Mouse (Mus musculus) heart, postnatal 36 days (tissue): ENCODE measurements at regions not wholly inside any gene's neighbourhood (a gene's known extent, or its start where the extent isn't known, plus 50 kb on each side); places are given as distances from the start of the nearest gene placed in this dataset.

Experiments used
- DNase-seq, 2 experiments: peaks; one replicate each; pipeline ENCODE4 v3.0.0; 2021 to 2022
- intact Hi-C: fragments of 180-260 bp; cut with DNase I; formaldehyde crosslinking; loops from one replicate; pipeline ENCODE4 v1.15.1; 2025

DNA sequence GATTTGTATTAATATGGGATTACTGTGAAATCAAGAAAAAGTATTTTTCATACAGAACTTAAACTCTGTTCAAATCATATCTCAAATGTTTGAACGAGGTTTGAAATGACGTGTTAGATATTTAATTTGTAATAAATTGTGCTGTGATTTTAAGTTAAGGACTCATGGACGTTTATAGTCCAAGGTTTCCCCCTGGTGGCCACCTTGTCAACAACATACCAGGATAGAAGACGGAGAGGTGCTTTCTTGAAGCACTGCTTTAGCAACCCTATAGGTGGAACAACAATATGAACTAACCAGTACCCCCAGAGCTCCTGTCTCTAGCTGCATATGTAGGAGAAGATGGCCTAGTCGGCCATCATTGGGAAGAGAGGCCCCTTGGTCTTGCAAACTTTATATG lies 517.8 kb upstream of the Adamts5 start:
- DNase-seq = peak; percentile 66 to 76
- intact Hi-C loops = loop anchor here (1.0 to 2.0 kb wide), 4 partner anchors 117 to 827 kb away; no protein-coding TSS in a partner anchor

DNA sequence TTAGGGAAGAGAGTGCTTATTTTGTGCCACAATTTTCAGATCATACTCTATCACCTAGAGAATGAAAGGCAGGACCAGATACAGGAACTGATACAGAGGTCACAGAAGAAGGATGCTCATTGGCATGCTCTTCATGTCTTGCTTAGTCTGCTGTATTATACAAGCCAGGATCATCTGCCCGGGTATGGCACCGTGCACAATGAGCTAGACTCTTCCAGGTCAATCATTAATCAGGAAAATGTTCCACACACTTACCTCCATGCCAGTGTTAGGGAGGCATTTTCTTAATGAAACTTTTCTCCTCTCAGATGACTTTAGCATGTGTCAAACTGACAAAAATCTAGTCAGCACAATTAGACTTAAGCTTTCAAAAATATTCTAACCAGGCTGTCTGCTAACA lies 502.7 kb upstream of the Adamts5 start:
- intact Hi-C loops = no loop called here

DNA sequence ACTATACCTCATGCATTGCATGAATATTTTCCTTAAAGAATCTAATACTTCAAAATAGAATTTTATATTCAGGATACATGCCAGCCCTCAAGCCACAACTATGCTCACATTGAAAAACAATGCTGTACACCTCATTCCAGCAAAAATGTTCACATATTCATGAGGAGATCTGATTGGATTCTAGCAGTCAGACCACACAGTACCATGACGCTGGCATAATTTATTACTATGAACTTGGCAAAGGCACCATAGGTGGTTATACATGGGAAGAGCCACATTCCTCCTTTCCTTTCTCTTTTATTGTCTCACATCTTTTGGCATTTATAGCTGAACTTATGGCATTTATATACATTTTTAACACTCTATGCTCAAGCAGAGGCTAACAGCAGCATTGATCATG lies 499.8 kb upstream of the Adamts5 start:
- DNase-seq = no peak
- intact Hi-C loops = no loop called here

More for the DNA sequence above, 502.7 kb upstream of the Adamts5 start:
- no peak for DNase-seq

DNA sequence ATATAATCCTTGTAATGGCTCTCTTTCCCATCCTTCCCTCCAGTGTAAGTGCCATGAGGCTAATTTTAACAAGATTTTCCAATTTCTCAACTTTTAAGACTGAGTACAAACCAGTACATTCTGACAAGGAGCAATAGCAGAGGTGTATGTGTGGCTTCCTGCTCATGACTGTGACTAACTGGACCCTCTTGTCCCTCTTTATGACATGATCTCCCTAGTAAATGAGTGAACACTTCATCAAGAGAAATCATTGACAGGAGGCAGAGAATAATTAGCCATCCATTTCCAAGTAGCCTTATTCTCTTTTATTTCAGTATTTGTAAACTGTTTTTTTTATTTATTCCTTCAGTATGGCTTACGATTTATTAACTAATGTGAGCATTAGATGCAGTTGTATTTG lies 497.7 kb upstream of the Adamts5 start:
- no peak for DNase-seq
- intact Hi-C loops = no loop called here

DNA sequence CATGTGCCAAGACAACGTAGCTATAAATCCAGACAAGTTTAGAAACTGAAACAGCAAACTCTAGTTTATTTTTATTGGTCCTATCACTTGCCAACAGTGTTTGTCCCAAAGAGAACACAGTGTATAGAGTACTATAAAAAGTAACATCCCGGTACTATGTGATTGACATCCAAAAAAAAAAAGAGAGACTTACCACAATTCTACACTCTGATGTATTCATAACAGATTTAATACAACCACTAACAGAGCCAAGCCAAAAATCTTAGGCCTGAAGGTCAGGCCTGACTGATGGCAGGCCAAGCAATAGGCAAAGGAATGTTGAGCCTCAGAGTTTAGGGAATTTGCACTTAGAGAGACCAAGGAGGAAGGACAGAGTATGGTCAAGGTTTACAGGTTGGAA lies 495.9 kb upstream of the Adamts5 start:
- DNase-seq = no peak
- intact Hi-C loops = no loop called here

DNA sequence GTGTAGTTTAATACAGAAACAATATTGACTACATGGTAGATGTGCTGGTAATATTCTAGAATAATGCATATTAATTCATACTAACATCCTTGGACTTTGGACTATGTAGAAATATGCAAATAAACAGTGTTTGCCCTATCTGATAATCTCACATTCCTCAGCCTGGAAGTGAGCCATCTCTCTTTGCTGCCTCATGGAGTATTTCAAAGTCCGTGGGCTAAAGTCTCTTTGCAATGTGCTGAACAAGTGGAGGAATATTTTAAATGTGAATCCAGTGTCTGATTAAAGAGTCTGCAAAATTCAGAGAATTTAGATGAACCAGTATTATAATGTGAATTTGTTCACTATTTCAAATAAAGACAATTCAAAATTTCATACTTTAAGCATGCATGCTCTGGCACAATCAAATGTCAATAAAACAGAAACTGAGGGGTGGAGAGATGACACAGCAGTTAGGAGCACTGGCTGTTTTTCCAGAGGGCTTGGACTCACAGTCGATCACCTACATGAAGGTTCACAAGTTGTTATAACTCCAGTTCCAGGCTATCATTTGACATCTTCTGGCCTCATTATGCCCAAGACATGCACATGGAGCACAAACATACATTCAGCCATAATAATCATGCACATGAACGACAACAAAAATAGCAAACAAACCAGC lies 487.6 kb upstream of the Adamts5 start:
- intact Hi-C loops = no loop called here
- DNase-seq = no peak

DNA sequence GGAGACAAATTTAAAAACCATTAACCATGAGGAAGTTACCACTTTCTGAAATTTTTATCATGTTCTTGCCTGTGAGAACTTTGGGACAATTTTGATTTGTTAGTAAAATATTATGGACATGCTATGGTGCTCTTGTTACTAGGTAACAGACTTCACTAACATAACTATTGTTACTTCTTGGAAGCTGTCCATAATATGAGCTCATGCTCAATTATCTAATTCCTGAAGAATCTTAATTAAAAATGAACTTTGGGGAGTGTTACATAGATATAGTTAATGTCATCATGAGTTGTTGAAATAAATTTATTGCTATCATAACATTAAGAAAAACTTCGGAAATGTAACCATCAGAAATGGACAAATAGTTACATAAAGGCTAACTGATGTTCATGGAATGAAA lies 486.5 kb upstream of the Adamts5 start:
- intact Hi-C loops = no loop called here
- DNase-seq = no peak

DNA sequence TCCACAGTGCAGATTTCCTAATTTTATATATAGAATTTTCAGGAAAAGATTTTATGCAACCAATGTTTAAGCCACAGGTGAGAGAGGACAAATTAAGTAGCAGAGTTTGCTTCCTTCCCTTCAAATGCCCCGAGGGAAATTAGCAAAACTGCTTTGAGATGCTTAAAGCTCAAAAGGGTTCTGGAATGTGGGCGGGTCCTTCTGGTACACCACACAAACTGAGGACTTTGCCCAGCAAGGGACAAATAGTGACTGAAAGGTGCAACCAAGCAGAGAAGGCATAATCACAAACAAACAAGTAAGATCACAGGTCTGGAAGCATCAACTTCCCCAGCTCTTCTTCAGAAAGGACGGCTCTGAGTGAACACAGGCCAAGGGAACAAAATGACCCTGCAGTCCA lies 476.4 kb upstream of the Adamts5 start:
- intact Hi-C loops = no loop called here
- DNase-seq = peak in 1 of 2 experiments; percentile 18

DNA sequence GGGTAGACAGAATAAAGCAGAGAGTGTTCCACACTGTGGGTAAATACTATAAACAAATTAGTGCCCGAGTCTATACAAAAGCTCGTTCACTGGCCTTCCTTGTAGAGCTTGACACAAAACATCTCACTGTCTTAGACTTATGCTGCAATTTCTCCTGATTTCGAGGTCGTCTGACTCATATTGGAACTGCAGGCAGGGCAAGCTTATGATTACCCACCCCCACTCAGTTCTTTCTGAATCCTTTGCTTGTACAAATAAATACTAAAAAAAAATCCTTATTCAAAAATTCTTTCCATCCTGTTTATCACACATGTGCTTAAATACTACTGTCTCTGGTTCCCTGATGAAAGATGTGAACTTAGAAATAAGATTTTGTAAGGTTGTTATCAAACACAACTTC lies 470.0 kb upstream of the Adamts5 start:
- intact Hi-C loops = no loop called here
- DNase-seq = no peak

DNA sequence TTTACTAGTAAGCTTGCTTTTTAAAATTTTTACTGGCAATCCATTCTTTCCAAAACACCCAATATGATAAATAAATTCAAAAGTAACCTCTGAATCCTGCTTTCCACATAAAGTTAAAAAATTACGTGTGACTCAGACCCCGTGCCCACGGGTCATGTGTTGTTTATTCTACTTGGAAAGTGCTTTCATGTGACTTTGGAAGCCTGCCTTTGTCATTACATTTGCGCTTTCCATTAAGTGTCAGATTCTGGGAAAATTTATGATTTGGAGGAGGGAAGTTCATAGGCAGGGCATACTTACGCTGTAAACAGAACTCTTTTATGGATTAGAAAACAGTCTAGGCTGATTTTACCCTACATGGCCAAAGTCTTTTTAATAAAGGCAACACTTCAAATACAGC lies 466.8 kb upstream of the Adamts5 start:
- intact Hi-C loops = no loop called here
- DNase-seq = no peak

DNA sequence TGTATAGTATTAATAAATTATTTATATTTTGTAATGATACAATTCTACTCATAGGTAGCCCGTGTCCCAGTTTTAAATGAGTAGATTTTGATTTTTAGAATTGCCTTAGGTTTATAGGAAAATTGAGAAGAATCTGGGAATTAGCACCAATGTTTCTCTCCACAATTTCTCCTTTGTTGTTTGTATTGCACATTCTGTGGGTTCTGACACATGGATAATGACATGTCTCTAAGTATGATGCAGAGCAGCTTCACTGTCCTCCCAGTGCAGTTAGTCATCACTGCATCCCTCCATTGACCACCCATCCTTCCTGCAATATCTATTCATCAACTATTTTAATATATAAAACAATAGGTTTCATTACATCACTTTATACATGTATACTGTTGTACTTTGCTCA lies 464.6 kb upstream of the Adamts5 start:
- intact Hi-C loops = no loop called here

DNA sequence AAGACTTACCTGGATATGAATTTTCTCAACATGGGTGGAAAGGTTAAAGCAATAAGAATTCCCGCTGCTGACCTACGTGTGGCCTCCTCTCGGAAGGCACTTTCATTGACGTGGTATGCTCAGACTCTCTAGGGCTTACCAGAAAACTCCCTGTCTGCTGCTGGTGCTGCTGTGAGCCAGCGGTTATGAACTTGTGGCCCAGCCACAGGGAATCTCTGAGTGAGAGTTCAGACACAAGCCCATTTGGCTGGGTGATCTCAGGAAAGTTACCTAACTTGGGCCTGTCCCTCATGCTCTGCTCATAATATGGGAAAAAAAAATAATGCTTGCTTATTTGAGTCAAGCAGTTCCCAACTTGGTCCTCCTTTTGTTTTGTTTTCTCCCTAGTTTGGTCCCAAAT lies 459.5 kb upstream of the Adamts5 start:
- DNase-seq = no peak
- intact Hi-C loops = no loop called here

More for the DNA sequence above, 464.6 kb upstream of the Adamts5 start:
- no peak for DNase-seq

DNA sequence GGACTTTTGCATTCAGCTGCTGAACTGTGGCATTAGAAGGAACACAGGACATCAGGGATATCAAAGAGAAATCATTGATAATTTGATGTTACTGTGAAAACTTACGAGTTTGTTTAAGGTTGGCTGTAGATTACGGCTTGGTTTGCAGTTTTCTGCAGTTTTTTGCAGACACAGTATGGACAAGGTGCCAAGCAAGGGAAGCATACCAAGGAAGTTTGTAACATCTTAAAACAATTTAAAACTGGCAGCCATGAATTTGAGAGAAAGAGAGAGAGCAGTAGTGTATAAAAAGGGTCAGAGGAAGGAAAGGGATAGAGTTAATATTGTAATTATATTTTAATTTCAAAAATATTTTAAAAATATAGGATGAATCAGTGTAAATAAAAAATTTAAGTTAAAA lies 453.4 kb upstream of the Adamts5 start:
- DNase-seq = no peak
- intact Hi-C loops = no loop called here

DNA sequence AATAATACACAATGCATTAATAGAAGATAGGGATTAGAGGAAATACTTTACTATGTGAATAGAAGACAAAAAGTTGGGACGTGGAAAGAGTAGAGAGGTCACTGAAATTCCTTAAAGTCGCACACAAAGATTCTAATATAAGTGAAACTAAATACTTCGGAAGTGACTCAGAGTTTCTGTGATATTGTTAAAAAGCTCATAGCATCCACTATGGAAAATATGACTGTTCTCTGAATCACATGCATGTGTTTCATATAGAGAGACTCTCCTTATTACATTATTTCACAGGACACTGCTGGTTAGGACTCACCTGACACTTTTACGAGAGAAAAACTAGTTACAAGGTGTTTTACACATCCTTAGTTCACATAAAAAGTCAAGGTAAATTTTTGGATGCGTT lies 446.1 kb upstream of the Adamts5 start:
- intact Hi-C loops = no loop called here
- DNase-seq = no peak

DNA sequence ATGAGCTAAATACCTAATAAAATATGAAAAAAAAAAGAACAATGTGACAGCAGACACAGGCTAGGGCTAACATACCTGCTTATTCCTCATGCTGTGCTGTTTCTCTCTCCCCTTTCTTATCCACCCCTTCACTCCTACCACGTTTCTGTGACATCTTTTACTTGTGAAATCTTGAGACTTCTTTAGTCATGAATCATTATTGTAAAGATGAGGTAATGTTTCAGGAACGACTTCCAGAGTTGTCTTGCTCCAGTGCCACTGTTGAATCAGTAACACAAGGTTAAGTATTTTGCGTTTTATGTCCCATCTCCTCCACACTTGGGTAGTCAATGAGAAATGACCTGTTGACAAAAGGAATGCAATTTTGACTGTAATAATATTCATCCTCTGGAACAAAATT lies 445.3 kb upstream of the Adamts5 start:
- no peak for DNase-seq
- intact Hi-C loops = no loop called here

DNA sequence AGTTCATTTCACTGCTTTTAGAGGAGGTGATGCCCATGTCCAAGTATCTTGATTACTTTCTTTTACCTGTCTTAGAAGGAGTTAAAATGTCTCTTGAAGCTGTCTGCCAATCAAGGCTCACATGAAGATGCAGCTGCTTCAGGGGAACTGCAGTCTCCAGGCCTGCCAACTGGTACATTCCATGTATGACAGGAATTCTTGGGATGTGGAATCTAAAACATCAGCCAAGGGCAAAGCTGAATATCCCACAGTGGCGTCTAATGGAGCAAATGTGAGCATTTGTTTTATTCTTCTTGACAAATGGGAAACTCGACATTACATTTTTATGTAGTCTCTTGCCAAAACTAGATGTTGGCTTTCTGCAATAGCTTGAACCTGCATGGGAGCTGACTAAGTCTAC lies 438.7 kb upstream of the Adamts5 start:
- intact Hi-C loops = no loop called here
- no peak for DNase-seq

DNA sequence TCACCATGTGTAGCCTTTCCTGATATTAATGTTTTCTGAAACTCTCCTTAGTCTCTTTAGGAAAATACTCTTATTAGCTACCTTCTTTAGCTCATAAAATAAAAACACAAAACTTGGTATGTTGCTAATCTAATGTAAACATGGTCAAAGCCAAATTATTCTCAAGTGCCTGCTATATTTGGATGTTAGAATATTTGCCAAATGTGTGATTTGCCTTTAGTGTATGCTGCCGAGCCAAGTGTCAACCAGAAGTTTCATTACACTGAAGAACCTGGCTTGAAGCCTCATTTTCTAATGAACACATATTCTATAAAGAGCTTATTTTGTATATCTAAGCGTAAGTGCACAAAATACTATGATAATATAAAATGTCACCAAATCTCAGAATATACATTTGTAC lies 423.8 kb upstream of the Adamts5 start:
- intact Hi-C loops = no loop called here

DNA sequence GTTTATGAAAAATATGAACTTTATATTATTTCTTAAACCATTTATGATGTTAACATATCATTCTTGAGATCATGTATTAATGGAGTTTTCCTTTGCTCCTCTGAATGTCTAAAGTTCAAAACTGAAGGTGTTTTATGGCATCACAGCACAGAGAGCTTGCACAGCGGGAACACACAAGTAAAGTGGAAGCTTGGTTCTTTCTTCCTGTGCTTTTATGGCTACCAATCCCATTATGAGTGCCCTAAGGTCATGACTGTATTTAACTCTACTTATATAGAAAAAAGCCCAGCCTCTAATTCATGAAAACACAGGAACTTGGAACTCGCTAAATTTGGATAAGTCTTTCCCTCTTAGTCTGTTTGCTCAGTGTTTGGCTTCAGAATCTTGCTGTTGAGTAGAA lies 417.3 kb upstream of the Adamts5 start:
- intact Hi-C loops = no loop called here
- no peak for DNase-seq

More for the DNA sequence above, 423.8 kb upstream of the Adamts5 start:
- DNase-seq = no peak

DNA sequence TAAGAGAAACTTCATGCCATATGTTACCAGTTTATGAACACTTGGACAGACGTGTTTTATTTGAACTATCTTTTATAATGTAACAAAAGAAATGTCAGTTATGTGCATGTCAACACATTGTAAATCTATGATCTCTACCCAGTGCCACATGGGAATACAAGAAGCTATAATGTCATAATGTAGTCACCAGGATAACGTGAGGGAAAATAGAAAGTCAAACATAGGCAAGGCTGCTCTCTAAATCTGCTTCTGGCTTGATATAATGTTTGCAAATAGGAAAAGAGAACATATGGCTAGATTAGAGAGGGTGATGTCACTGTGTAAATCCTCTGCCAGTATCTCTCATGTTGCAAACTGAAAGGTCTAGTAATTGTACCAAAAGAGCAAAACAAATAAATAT lies 408.1 kb upstream of the Adamts5 start:
- intact Hi-C loops = no loop called here
- no peak for DNase-seq

DNA sequence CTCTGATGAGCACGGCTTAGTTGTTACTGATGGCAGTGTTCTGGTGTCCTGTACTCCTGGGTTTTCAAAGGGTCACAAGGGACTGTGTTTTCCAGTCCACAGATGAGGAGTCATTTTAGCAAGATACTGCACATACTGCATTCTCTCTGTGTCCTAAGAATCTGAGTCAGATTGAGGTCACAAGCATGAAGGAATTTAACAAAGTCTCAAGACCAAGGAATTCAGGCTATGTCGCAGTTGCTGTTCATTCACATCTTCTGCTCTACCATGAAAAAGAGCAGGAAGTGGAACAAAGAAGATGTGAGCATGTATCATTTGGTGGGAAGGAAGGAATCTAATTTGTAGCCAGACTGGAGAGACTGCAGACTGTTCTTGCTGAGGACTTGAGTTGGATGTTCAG lies 402.2 kb upstream of the Adamts5 start:
- no peak for DNase-seq
- intact Hi-C loops = loop anchor here (2.0 to 5.0 kb wide), 8 partner anchors 57 to 943 kb away; no protein-coding TSS in a partner anchor

DNA sequence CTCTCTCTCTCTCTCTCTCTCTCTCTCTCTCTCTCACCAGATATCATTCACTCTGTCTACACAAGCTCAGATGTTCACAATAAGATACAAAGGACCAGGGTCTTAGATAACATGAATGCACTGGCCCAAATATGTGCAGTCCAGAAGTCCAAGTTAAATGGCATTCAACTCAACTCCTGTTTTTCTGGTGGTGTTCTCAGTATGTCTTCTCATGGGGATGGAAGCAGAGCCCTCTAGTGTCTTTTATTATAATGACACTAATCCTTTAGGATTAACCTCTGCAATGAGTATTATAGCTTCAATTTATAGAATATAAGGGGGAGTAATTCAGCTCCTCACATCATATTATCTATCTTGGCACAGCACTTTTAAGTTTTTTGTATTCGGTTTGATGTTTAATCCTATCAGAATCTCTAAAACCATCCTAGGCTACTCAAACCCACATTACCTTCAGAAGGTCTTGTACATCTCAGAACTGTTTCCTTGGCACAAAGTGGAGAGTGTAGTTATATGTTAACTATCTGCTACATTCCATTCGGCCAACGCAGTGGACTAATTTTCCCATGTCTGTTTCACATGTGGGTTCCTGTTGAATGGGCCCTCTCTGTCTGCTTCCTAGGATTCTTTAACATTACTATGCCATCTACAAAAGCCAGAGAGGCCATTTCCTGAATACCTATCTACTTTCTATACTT lies 401.0 kb upstream of the Adamts5 start:
- intact Hi-C loops = loop anchor here (2.0 to 5.0 kb wide), 8 partner anchors 55 to 945 kb away; no protein-coding TSS in a partner anchor
- DNase-seq = no peak

DNA sequence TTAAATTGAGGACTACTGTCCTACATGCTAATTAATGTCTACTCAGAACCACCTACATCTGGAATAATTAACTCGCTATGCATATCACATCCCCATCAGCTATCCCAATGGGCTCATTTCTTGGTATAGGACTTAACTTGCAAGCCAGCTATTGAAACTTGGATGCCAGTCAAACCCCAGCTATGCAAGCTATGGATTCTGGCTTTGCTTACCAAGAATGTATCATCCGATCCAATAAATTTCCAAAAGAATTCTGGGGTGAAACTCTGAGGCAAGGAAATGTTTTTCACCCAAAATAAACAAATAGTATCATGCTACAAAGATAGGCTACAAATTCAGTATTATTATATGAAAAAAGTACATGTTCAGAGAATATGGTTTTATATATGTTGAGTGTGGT lies 392.8 kb upstream of the Adamts5 start:
- no peak for DNase-seq
- intact Hi-C loops = no loop called here
